Mouse (Mus musculus): Measurements from ENCODE around the gene Farp2. TPM values are rescaled to one million over a fixed set of nuclear protein-coding genes. Genes with fewer than 3 reads are reported as not detected.
"Not testable (repeated sequence)": the region's sequence is repeated elsewhere in the genome, so short reads cannot be mapped to it uniquely, and the experiment has no call there.

The Farp2 gene
- polyA plus RNA-seq, 1 experiment from 2014 or later: 6.1 TPM

DNA sequence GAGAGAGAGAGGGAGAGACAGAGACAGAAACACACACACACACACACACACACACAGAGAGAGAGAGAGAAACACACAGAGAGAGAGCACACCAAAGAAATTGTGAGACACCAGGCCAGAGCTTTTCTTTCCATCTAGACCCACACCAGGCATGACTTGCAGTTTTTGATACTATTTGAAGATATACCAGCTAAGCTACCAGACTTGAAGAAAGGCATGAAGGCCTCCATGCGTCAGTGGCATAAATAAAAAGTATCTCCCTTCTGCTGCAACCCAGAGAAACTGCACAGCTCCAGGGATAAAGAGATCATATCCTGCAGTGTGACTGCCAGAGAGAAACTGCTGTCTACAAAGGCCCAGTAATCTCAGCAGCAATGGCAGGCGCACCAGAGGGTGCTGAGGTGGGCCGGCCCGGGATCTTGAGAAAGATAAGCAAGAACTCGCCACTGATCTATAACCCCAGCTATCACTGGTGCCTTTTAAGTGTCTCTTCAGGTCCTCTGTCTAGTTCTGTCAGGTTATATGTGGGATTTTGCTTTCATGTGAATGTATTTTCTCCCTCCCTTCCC is 137.8 kb downstream of the Farp2 start:
- Histone ChIP-seq H3K27me3 (replicated peaks) (no peaks in the 10 kb centered on the region), H3K9ac (no peak overlapping the region), H3K4me1 (replicated peaks) (no peaks in the 10 kb centered on the region; the same call in 1 of the 2 replicates), H3K27ac (no peak overlapping the region), H3K4me3 (replicated peaks) (no peak overlapping the region), H3K4me2 (replicated peaks) (no peak overlapping the region), H3K9me3 (no peaks in the 10 kb centered on the region), H3K36me3 (no peaks in the 10 kb centered on the region)
- 63% methylated on average over 5 of the region's 5 CpGs for WGBS
- ATAC-seq: no peak

DNA sequence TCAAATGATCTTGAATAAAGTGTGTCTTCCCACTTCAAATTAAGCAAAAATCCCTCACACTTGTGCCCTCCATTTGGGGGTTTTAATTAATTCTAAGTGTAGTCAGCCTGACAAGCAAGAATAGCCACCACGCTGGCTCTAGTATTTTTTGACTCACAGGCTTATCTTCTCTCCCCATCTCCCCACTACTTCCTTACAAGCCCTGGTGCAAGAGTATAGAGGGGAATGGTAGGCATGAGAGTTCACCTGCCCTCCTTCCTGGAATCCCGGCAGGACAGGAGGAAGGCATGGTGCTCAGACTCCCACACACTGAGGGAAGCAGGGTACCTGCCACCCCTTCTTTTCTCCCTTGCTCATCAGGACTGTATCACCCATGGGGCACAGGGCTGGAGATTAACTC is 142.4 kb downstream of the Farp2 start:
- H3K27me3 ChIP-seq (replicated peaks): no peaks in the 10 kb centered on the region
- 0 out of 2 replicates have a peak overlapping the region, but pooled peaks have one; percentile 48 for H3K27ac ChIP-seq
- no peaks in the 10 kb centered on the region for H3K9me3 ChIP-seq
- 25% methylated on average over 2 of the region's 2 CpGs for WGBS
- no peak overlapping the region for H3K4me2 ChIP-seq (replicated peaks)
- no peak overlapping the region for H3K9ac ChIP-seq
- no peak overlapping the region for H3K4me3 ChIP-seq (replicated peaks)
- ATAC-seq: peak; percentile 44
- H3K4me1 ChIP-seq (replicated peaks): no peaks in the 10 kb centered on the region; the same call in 1 of the 2 replicates
- H3K36me3 ChIP-seq: no peaks in the 10 kb centered on the region

DNA sequence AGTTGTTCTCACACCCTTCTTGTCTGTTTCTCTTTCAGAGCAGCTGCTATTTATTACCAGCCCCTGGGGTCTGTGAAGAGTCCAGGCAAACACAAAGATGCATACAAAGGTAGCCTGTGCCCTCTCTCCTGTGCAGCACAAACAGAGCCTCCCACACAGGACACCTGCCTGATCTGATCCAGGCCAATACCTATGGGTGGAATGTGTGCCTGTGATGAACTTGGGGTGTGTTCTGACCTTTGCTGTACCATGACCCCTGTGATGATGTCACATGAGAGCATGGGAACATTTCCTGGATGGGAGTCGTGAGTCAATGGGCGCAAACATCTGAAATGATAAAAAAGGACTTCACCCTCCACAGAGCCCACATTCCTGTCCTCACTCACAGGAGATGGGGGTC is 142.9 kb downstream of the Farp2 start:
- 58% methylated on average over 2 of the region's 2 CpGs for WGBS
- Histone ChIP-seq H3K9me3 (no peaks in the 10 kb centered on the region), H3K36me3 (no peaks in the 10 kb centered on the region), H3K9ac (no peak overlapping the region), H3K4me3 (replicated peaks) (no peak overlapping the region), H3K27ac (no peak overlapping the region), H3K4me2 (replicated peaks) (no peak overlapping the region), H3K27me3 (replicated peaks) (no peaks in the 10 kb centered on the region), H3K4me1 (replicated peaks) (no peaks in the 10 kb centered on the region; the same call in 1 of the 2 replicates)
- ATAC-seq: peak; percentile 77

DNA sequence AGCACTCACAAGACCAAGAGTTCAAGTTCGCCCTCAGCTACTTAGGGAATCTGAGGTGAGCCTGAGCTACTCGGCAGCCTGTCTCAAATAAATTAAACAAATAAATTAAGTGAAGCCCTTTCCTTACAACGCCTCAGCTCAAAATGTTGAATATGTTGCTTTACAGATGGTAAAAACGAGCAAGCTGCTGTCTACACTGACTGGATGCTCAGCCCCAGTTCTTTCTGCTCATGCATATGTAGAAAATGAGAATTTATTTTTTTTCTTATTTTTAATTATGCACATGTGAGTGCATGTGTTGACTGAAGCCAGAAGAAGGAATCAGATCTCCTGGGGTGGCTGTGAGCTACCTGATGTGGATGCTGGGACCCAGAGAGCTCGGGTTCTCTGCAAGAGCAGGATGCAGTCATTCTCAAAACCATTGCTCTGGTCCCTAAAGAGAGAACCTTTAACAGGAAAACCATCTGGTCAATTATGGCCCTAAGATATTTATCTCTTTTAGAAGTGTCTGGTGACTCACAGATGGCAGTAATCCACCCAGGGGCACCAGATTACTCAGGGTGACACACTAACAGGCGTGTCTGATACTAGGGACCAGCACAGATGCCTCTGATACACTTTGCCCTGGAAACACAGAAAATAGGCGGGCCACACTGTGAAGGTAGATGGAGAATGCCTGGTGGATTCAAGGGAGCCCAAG is 144.6 kb downstream of the Farp2 start:
- H3K27me3 ChIP-seq (replicated peaks): no peaks in the 10 kb centered on the region
- H3K9ac ChIP-seq: no peak overlapping the region
- peak; percentile 82 for ATAC-seq
- H3K4me1 ChIP-seq (replicated peaks): no peaks in the 10 kb centered on the region; the same call in 1 of the 2 replicates
- H3K36me3 ChIP-seq: no peaks in the 10 kb centered on the region
- H3K27ac ChIP-seq: no peak overlapping the region
- 59% methylated on average over 7 of the region's 7 CpGs for WGBS
- H3K4me3 ChIP-seq (replicated peaks): no peak overlapping the region
- H3K9me3 ChIP-seq: no peaks in the 10 kb centered on the region
- no peak overlapping the region for H3K4me2 ChIP-seq (replicated peaks)

DNA sequence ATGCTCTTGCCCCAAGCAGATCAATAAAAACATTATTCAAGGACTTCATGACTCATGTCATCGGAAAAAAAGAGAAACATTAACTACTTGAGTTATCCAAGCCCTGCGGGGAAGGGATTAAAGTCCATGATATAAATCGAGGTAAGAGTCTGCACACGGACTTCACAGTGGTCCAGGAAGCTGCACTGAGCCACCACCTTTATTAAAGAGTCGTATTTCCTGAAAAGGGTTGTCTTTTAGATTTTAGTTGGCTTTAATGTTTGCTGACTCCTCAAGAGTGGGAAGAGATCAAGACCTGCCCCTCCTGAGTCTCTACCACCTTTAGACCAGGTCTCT is 145.1 kb downstream of the Farp2 start:
- H3K4me2 ChIP-seq (replicated peaks): no peak overlapping the region
- WGBS: 50% methylated on average over 5 of the region's 5 CpGs
- H3K4me3 ChIP-seq (replicated peaks): no peak overlapping the region
- peak; percentile 87 for ATAC-seq
- no peaks in the 10 kb centered on the region for H3K36me3 ChIP-seq
- no peaks in the 10 kb centered on the region for H3K27me3 ChIP-seq (replicated peaks)
- H3K27ac ChIP-seq: no peak overlapping the region
- no peaks in the 10 kb centered on the region for H3K9me3 ChIP-seq
- no peaks in the 10 kb centered on the region; the same call in 1 of the 2 replicates for H3K4me1 ChIP-seq (replicated peaks)
- no peak overlapping the region for H3K9ac ChIP-seq

DNA sequence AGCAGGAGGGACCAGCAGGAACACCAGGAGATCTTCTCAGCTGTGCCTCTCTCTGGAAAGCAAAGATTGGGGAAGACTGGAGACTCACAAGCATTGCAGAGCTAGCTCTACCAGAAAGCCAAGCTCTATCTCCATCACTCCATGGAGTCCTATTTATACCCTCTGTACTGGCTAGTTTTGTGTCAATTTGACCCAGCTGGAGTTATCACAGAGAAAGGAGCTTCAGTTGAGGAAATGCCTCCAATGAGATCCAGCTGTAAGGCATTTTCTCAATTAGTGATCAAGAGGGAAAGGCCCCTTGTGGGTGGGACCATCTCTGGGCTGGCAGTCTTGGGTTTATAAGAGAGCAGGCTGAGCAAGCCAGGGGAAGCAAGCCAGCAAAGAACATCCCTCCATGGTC is 146.7 kb downstream of the Farp2 start, which contains the start of gene Stk25:
Gene Stk25 (minus strand): TSS at position 101 of the 400 bp plus-strand sequence.
- H3K27me3 ChIP-seq (replicated peaks); H3K36me3 ChIP-seq; H3K4me2 ChIP-seq (replicated peaks); H3K9ac ChIP-seq; H3K4me3 ChIP-seq (replicated peaks); H3K9me3 ChIP-seq; H3K4me1 ChIP-seq (replicated peaks); H3K27ac ChIP-seq; ATAC-seq: not testable (repeated sequence)

DNA sequence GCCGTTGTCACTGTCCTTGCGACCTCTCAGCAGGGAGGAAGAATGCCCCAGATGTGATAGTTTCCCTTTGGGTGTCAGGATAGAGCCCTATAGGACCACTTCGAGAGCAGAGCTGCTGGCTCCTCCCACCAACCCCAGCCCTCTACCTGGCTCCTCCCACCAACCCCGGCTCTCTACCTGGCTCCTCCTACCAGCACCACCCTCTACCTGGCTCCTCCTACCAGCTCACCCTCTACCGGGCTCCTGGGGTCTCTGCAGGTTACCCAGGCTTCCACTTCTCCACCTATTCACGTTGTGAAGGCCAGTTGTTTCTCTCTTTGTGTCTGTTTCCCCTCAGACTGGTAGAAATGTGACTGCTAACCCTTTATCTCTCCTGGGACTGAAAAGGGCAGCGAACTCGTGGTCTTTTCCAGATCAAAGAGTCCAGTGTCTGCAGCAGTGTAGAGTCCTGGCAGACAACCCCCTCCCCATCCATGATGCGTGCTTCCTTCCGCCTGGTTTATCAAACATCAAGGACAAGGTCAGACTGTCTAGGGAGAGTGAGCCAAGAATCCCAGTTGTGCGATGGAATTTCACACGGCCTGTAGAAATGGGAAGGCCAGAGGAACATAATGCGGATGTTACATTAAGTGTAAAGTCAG is 156.0 kb downstream of the Farp2 start:
- no peaks in the 10 kb centered on the region for H3K9me3 ChIP-seq
- no peak overlapping the region for H3K4me3 ChIP-seq (replicated peaks)
- no peak overlapping the region for H3K4me2 ChIP-seq (replicated peaks)
- no peaks in the 10 kb centered on the region for H3K36me3 ChIP-seq
- H3K9ac ChIP-seq: no peak overlapping the region
- H3K4me1 ChIP-seq (replicated peaks): peaks cover 10% of the 10 kb centered on the region; the same call in 1 of the 2 replicates
- no peaks in the 10 kb centered on the region for H3K27me3 ChIP-seq (replicated peaks)
- ATAC-seq: peak; percentile 61
- H3K27ac ChIP-seq: no peak overlapping the region
- WGBS: 29% methylated on average over 13 of the region's 13 CpGs

DNA sequence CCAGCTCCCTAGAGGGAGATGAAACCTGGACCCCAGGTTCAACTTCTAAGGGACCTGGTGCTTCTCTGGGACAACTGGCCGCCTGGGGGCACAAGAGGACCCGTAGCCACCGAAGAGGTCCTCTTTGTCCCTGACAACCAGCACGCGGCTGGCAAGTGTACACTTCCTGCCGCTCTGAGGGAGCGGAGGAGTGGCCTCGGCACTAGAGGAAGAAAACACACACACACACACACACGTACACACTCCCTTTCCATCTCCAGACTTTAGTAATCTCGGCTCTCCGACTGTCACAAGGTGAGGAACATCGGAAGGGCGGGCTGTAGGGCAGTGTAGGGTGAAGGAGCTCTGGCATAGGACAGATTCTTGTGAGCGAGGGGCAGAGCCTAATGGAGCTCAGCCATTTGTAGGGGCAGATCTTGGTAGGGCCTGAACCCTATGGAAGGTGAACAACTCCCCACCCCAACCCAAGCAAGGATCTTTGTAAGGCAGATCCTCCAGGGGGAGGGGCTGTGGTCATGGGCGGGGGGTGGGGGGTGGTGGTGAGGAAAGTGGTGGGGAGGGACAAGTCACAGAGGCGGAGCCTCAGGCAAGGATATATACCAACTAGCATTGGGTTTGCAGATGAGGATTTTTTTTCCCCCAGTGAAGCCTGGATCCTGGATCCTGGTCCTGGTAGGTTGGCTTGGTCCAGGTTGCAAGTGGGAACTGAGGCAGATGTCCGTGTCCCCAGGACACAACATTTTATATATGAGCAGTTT is 157.1 kb downstream of the Farp2 start:
- H3K4me1 ChIP-seq (replicated peaks): peaks cover 10% of the 10 kb centered on the region; the same call in 1 of the 2 replicates
- peak overlapping the region; percentile 67 for H3K4me2 ChIP-seq (replicated peaks)
- WGBS: 6% methylated on average over 17 of the region's 17 CpGs
- no peaks in the 10 kb centered on the region for H3K36me3 ChIP-seq
- peak overlapping the region; percentile 34 for H3K4me3 ChIP-seq (replicated peaks)
- peak overlapping the region; percentile 43 for H3K9ac ChIP-seq
- ATAC-seq: peak; percentile 89
- no peaks in the 10 kb centered on the region for H3K9me3 ChIP-seq
- H3K27ac ChIP-seq: peak overlapping the region; percentile 57; the same call in 1 of the 2 replicates
- H3K27me3 ChIP-seq (replicated peaks): no peaks in the 10 kb centered on the region

DNA sequence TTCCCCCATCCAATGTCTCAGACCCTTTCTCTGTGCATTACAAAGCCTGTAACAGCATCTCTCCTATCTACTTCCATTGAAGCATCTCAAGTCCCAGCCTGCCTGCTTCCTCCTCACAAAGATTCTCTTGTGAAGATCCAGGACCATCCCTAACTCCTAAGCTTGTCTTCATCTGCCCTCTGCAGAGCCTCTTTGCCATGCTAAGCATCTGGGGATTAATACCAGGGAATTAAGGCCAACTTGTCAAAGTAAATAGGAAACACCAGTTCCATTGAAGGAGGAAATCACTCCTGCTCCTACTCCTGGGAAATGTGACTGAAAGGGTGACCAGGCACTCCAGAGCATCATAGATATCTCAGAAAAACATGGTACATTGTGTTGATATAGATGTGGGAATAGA is 158.1 kb downstream of the Farp2 start:
- Histone ChIP-seq H3K4me2 (replicated peaks) (no peak overlapping the region), H3K27me3 (replicated peaks) (no peaks in the 10 kb centered on the region), H3K9me3 (no peaks in the 10 kb centered on the region), H3K4me3 (replicated peaks) (no peak overlapping the region), H3K27ac (no peak overlapping the region), H3K36me3 (no peaks in the 10 kb centered on the region), H3K4me1 (replicated peaks) (peaks cover 10% of the 10 kb centered on the region; the same call in 1 of the 2 replicates), H3K9ac (no peak overlapping the region)
- ATAC-seq: no peak

Other genes starting within 250 kb of the Farp2 start
- 25.7 and 27.0 TPM in 2 replicates for gene Mterf4, start 206.2 kb upstream of the Farp2 start, polyA plus RNA-seq (2015; fragmentation: Nextera tagmentation; extraction: Ambion mirVana)
- gene Ppp1r7, start 169.2 kb upstream of the Farp2 start, polyA plus RNA-seq (2015; fragmentation: Nextera tagmentation; extraction: Ambion mirVana): 53.0 and 79.4 TPM in 2 replicates
- gene Pask, start 168.6 kb upstream of the Farp2 start, polyA plus RNA-seq (2015; fragmentation: Nextera tagmentation; extraction: Ambion mirVana): 9.2 and 10.6 TPM in 2 replicates
- gene Ano7, start 138.1 kb upstream of the Farp2 start, polyA plus RNA-seq (2015; fragmentation: Nextera tagmentation; extraction: Ambion mirVana): 1.8 and 2.0 TPM in 2 replicates
- 175 and 185 TPM in 2 replicates for gene Hdlbp, start 33.3 kb upstream of the Farp2 start, polyA plus RNA-seq (2015; fragmentation: Nextera tagmentation; extraction: Ambion mirVana)
- 143 and 174 TPM in 2 replicates for gene Stk25, start 146.6 kb downstream of the Farp2 start, polyA plus RNA-seq (2015; fragmentation: Nextera tagmentation; extraction: Ambion mirVana)
- 48.3 and 54.9 TPM in 2 replicates for gene Bok, start 173.6 kb downstream of the Farp2 start, polyA plus RNA-seq (2015; fragmentation: Nextera tagmentation; extraction: Ambion mirVana)
- 69.4 and 79.8 TPM in 2 replicates for gene Atg4b, start 239.4 kb downstream of the Farp2 start, polyA plus RNA-seq (2015; fragmentation: Nextera tagmentation; extraction: Ambion mirVana)
- 70.0 and 70.9 TPM in 2 replicates for gene Thap4, start 242.8 kb downstream of the Farp2 start, polyA plus RNA-seq (2015; fragmentation: Nextera tagmentation; extraction: Ambion mirVana)

Data from intestine, embryonic 15.5 days (tissue).